Mouse (Mus musculus) heart, postnatal 4 days (tissue): Measurements from ENCODE around the gene Slc7a7. TPM values are rescaled to one million over a fixed set of nuclear protein-coding genes. Genes with fewer than 3 reads are reported as not detected.

Experiments used
- DNase-seq: peaks from one replicate; pipeline ENCODE4 v3.0.0; 2021
- total RNA-seq, 2 experiments: library from RNA; stranded (reverse); gene quantifications; 2 replicates each; pipeline ENCODE4 v1.2.3; 2021

Slc7a7 gene
- 1 to 10 TPM; 5.2 to 7.8 TPM for total RNA-seq

DNA sequence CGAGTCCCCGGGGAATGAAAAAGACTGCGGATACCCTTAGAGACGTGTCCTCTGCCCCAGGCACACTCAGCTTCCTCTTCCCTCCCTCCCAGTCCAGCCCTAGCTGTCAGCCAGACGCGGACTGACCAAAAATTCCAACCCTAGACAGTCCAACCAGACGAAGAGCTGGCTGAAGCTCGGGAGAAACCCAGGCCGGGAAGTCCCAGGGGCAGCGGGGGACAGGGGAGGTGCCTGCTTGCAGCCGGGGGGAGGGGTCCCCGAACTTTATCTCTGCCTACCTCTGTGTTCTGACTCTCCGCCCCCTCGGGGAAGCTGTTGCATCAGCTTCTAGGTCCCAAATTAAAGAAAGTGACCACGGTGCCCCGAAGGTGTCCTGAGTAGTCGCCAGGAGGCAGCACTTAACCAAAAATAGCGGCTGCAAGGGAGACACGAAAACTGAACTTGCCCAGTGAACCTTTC lies at the start of gene Slc7a7:
TSS of gene Slc7a7 (minus strand) at position 158 of the 459 bp plus-strand sequence.
- peak; percentile 54 for DNase-seq

DNA sequence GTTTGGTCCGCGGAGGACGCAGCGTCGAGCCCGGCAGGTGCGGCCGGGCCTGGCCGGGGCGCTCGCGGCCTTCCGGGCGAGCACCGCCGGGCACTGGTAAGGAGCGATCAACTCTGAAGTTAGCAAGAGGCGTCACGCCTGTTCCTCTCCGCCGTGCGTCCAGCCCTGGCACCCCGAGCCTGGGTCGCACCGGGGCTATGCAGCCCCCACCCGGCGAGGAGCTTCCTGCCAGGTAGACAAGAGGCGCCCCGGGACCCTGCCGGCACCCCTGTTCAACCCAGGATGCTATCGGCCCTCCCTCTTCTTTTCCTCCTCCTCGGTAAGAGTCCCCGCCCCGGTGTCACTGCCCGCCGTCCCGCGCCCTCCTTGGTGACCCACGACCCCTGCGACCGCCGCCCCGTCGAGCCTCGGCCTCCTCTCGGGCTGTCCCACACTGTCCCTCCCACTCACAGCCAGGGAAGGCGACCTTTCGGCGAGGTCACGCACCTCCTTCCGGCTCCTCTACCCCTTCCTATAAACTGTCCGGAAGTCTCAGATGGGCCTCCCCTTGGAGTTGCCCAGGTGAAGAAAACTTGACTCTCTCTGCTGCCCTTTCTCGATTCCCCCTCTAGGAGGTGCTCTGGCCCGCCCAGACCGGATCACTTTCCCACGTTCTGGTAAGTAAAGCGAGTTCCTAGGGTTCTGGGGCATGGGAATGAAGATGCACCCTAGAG lies 46.9 kb upstream of the Slc7a7 start:
- peak; percentile 77 for DNase-seq

DNA sequence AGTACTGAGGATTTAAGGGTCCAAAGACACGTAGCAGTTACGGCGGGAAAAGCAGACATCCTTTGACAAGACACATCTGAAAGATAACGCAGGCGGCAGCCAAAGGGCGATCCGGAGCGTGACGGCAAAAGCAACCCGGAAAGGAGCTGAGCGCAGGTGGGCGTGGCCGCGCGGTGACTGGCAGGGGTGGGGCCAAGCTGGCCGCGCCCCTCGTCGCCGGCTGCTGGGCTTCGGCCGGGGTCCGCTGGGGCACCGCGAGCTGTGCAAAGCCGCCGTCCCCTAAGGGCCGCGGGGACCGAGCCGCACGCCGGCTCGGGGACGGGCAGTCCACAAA lies 46.3 kb upstream of the Slc7a7 start, which contains the start of gene Lrp10:
TSS of gene Lrp10 (plus strand) at position 179 of the 334 bp plus-strand sequence.
- DNase-seq, result peak; percentile 92

DNA sequence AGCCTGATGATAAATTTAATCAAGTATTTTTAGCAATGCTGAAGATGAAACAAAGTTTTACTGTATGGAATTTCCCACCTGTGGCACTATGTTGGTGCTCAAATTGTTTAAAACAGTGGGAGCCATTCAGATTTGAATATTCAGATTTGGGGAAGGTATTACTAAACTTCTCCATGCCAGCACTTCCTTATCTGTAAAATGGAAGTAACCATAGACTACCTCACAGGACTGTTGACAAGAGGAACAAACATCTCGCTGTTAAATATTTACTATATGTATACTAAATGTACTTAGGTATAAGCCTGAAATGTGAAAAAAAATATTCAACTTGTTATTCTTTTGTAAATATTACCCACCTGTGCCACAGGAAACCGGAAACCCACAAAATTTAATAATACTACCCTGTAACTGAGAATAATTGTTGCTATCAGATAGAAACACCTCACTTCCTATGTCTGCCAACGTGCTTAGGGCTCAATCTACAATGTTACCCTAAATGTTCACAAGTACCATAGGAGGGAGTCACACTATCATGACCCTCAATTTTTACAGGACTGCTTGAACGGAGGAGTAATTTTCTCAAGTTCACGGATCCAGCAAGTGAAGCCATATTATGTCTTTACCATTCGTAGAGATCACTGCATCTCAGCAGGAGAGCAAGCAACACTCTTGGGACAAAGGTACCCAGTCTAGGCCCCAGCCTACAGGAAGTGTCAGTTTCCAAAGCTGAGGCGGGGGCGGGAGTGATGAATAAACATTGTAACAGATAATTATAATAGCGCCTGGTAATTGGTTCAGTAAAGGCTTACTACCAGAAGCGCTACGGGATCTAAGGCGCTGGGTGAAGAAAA lies 45.8 kb upstream of the Slc7a7 start:
- no peak for DNase-seq

DNA sequence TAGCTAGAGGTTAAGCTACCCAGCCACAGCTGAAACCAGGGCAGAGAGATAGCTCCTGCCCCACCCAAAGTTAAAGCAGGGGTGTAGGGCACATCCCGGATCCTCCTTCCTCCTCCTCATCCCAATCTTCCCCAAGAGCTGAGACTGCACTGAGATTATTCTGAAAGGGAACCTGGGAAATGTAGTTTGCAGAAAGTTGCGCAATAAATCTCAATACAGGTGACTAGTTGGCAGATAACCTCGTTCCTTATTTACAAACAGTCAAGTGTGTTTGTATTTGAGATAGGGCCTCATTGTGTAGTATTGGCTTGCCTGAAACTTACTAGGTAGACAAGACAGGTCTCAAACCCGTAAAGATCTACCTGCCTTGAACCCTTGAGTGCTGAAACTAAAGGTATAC lies 44.6 kb upstream of the Slc7a7 start:
- DNase-seq, result no peak

DNA sequence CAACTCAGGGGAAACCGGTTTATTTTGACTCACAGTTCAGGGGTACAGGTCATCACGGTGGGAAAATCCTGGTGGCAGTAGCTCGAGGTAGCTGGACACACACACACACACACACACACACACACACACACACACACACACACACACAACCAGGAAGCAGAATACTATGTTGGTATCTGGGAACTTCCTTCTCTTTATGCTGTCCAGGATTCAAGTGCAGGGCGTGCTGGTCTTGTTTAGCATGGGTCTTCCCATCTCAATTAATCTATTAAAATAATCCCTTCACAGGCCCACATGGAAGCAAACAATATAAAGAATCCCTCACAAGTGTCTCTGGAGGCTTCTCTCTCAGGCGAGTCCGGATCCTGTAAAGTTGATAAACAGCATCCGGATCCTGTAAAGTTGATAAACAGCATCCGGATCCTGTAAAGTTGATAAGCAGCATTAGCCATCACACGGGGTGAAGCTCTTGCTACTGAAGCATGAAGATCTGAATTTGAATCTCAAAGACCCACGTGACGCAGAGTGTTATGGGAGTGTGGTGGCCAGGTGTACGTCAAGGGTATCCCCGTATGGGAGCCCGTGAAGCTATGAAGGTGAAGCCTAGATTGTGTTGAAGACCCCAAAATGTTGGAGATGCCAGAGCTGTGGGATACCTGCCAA lies 40.5 kb upstream of the Slc7a7 start:
- DNase-seq, result no peak

DNA sequence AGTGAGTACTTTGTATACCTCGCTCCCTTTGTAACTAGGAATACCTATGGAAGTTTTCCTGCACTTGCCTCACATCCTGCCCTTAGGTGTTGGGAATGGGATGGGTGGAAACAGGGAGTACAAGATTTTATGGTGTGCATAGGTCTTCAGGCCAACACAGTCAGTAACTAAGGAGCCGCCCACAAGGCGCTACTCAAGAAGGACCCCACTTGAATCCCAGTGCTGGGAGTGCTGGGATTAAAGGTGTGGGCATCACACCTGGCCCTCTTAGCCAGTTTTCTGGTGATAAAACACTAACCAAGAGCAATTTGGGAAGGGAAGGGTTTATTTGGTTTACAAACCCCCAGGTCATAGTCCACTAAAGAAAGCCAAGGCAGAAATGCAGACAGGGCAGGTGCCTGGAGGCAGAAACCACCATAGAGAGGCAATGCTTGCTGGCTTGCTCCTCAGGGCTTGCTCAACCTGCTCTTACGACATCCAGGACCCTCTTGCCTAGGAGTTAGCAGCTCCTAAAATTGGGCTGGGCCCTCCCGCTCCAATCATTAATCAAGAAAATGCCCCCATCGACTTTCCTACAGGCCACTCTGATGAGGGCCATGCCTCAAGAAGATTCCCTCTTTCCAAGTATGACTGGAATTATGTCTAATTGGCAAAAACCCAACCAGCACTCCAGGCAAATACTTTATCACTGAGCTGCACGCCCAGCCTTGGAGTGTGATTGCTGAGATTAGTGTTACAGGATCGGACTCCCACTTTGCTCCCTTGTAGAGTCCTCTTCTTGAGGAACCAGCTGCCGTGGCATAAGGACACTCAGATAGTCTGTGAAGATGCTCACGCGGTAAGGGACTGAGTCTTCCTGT lies 37.3 kb upstream of the Slc7a7 start:
- no peak for DNase-seq

DNA sequence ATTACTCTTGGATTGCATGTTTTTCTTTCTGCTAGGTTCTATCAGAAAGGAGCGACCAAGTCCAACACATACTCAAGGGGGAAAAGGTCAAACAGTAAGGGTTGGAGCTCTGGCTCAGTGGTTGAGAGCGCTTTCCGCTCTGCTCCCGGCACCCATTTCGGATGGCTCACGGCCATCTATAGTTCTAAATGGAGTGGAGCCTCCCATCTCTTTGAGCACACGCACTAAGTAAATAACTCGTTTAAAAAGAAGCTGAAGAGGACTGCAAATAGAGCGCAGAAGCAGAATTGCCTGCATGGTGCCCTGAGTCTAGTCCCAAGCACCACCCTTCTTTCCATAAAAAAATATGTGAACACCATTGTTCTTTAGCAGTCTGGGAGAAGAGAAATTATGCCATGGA lies 36.0 kb upstream of the Slc7a7 start:
- no peak for DNase-seq

DNA sequence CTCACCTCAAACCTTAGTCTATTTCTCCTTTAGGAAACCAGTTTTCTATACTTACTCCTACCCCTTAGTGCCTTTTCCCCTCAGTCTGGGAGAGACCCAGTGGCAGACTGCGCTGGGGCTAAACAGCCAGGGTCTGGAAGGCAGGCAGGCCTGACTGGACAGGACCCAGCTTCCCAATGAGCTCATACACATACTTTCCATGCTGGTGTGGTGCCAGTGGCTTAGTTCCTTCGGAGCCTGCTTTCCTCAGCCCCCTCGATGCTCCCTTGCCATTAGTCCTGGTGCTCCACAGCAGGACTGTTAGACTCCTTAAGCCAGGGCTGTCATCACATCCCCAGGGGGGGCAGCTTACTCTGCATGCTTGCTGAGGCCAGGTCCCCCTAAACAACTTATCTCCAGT lies 27.9 kb upstream of the Slc7a7 start:
- peak; percentile 83 for DNase-seq

DNA sequence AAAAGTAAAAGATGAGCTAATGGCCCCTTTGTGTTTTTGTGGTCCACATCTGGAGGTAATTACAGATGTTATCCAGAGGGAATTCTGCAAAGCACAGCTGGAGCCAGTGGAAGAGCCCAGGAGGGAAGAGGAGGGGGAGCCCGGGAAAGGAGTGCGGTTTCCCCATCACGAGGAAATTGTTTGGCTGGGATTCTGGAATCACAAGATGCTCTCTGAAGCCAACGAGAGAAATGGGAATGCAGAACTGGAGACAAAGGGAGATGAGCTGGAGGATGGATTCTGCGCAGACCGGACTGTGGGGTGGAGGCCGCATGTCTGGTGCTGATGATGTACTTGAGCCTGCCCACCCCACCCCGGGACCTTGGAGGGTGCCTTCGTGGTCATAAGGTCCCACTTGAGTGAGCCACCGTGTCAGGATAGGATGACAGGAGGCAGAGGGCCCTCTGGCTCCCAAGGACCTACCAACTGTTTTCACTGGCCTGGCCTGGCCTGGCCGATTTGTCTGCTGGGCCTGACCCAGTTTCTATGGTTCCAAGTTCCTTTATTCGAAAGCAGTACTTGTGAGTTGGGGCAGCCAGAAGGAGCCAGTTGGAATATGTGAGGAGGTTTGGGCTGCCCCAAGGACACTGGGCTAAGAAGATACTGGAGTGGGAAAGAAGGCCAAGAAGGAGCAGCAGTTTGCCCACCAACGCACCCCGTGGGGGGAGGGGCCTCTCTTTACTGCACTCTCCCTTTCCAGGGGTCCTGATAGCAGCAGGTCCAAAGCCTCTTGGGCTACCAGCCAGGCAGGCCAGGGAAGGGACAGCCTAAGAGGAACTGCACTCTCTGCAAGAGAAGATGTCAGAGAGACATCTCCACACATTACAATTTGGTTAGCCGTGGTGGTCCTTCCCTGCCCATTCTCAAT lies 26.4 kb upstream of the Slc7a7 start:
- DNase-seq, result peak; percentile 63

DNA sequence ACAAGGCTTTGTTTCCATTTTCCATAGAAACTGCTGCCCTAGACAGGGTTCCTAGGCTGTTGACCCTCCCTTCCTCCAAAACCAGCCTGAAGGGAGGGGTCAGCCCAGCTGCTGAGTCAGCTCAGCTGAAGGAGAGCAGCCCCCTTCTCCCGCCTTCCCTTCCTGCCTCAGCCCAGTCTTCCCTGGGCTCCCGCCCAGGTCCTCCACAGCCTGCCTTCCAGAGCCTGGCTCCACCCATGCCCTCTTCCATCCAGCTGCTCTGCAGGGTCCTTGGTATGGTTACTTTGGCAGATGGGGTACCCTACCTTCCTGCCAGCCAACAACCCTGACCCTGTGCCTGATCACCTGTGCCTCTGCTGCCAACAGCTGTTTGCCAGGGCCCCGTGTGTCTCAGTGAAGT lies 25.6 kb upstream of the Slc7a7 start:
- peak; percentile 78 for DNase-seq

DNA sequence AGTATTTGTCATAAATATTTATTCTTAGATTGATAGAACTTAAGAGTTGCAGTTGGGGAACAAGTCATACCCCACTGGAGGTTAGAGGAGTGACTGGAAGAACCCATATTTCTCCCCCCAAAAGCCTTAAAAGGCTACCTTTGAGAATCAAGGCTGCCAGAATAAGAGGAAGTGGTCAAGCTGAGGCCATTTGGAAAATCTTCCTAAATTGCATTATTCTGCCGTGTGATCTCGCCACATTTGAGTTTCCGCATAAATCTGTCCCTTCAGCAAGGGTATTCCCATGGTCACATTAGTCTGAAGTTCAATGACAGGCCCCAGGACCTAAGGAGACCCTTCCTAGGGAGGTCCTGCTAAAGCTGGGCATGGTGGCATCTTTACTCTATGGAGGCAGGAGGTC lies 25.0 kb upstream of the Slc7a7 start:
- no peak for DNase-seq

DNA sequence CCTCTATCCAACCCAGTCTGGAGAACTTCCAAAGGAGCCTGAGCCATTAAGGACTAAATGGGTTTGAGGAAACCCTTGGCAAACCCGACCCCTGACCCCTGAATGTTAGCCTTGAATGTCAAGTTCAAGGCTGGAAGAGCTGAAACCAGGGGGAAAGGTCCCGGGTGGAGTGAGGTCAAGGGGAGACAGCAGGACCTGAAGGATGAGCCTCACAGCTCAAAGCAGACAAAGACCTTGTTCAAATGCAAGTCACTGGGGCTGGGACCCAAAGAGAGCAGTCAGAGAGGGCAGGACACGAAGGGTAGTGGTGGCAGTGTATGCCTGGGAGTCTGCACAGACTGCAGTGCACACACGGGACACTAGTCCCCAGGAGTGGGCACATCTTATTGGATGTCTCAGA lies 23.8 kb upstream of the Slc7a7 start:
- no peak for DNase-seq

DNA sequence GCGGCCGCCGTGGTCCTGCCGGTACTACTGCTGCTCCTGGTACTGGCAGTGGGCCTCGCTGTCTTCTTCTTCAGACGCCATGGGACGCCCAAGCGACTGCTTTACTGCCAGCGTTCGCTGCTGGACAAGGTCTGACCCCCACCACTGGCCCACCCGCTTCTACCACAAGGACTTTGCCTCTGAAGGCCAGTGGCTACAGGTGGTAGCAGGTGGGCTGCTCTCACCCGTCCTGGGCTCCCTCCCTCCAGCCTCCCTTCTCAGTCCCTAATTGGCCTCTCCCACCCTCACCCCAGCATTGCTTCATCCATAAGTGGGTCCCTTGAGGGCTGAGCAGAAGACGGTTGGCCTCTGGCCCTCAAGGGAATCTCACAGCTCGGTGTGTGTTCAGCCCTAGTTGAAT lies 23.0 kb upstream of the Slc7a7 start:
- no peak for DNase-seq

DNA sequence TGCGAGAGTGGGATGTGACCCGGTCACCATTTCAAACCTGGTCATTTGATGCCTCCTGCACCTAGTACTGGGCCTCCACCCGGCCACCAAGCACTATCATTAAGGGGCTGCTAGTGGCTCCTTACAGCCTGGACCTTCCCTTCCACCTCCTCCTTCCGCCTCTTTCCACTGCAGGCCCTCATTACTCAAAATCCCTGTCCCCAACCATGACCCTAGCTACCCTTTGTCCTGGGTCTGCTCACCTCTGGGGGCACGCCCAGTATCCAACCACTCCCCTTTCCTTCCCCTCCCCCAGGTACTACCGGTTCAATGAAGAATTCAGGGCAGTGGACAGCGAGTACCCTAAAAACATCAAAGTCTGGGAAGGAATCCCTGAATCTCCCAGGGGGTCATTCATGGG lies 22.0 kb upstream of the Slc7a7 start:
- DNase-seq, result no peak

DNA sequence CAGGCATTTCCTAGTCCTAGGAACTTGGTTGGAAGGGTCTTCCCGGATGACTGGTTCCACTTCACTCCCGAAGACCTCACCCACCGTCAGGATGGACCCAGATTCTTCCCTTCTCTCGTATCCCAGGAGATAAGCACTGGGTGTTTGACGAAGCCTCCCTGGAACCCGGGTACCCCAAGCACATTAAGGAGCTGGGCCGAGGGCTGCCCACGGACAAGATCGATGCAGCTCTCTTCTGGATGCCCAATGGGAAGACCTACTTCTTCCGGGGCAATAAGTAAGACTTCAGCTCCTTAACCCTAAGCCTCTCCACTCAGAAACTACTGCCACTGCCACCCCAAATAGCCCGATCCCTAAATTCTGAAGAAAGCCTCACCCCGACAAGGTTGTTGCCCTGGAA lies 21.6 kb upstream of the Slc7a7 start:
- DNase-seq, result no peak

DNA sequence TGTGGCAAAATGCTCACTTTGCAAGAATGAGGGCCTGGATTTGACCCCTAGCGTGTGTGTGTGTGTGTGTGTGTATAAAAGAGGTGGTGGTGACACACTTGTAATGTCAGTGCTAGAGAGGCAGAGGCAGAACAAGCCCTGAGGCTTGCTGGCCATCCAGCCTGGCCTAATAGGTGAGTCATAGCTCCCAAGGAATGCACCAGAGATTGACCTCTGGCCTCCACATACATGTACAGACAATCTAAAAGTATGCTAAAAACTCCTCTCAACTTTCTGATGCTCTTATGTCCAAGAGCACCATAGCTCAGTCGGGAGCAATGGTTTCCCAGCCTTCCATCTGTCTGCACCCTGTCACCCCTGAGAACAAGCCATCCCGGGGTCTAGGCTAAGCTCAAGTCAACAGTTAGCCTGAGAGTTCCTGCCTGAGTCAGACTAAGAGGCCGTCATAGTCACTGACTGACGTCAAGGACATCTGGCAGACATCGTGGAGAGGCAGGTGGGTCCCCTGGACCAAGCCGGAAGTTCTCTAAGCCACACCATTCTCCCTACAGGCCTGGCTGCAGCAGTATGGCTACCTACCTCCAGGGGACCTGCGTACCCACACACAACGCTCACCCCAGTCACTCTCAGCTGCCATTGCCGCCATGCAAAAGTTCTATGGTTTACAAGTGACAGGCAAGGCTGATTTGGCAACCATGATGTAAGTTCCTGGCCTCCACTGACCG lies 17.8 kb upstream of the Slc7a7 start:
- no peak for DNase-seq

DNA sequence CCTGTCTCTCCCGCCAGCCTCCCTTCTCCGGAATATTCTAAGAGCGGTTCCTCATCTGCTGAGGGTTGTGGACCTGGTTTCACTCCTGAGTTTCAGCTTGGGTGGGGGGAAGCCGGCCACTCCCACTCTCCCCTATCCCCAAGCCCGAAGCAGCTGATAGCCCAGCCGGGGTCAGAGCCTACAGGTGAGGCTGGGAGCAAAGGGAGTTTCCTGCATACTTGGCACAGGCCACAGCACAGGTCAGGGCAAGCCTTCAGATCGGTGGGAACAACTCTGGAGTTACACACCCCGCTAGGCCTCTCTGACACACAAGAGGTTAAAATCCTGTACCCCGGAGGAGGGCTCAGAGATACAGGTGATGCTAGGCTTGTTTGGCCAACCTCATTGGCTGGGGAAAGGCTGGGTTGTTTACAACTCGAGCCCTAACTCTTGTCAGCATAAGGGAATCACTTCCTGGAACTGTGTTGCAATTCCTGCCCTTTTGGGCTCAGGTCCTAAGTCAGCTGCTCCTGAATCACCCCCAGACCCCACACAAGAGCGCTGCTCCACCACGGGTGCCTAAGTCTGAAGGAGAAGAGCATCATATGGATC lies 16.5 kb upstream of the Slc7a7 start:
- DNase-seq, result no peak

DNA sequence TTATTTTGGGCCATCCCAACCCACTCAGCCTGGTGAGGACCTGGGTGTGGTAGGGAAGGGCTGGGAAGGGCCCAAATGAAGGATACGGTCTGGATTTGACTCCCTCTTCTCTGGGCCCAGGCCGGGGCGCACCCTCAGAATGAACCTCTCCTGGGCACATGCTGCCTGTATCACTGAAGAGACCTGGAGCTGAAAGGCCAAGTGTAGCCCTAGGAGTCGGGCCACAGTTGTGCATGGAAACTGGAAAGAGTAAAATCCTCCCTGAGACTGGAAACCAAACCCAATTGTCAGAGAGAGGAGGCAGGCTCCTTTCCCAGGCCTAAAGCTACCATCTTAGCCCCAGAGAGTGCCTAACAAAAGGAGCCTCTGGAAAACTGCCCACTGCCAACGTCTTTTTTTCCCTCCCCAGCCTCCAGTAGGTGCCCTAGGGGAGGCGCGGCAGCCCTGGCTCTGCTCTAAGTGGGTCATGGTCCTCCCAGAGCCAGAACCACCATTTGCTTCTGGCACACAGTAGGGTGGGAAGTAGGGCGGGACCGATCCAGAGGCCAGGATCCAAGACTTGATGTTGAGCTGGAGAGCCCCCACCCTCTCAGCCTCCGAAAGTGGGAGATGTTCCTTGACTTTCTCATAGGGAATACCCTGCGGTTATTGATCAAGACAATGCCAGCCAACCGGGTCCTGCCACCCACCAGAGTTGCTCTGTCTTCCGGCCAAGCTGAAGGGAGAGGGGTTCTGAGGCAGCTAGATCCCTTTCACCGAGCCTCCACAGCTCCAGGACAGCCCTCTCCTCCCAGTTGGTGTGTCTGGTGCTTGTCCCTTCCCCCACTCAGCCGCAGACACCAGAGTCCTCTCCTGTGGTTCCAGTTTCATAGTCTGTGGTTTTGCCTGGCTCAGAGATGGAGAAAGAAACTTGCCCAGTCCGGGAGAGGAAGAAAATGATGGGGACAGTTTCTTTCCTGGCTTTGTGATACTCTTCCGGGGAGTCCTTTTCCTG lies 15.6 kb upstream of the Slc7a7 start:
- DNase-seq, result peak; percentile 46
